Mouse (Mus musculus) right cerebral cortex, adult 18-20 months (tissue): ENCODE results near the gene Klrd1.
"Not testable (repeated sequence)": the region's sequence is repeated elsewhere in the genome, so short reads cannot be mapped to it uniquely, and the experiment has no call there.

Experiments
- DNase-seq: peaks from one replicate; pipeline ENCODE4 v3.0.0; 2022; ENCODE audit warnings: mixed read lengths

Klrd1 gene

GRCm38 (mm10) chr6:129591508-129591907 lies at the start of gene Klrd1:
Klrd1 (plus strand) TSS chr6:129591782.
- DNase-seq: no peak

- no peak for DNase-seq
Observed at GRCm38 (mm10) chr6:129541931-129542330, 49.7 kb upstream of the Klrd1 start.

- DNase-seq: no peak
Observed at GRCm38 (mm10) chr6:129542540-129542939, 49.0 kb upstream of the Klrd1 start.

- peak; percentile 78 for DNase-seq
Observed at GRCm38 (mm10) chr6:129543709-129544606, 47.6 kb upstream of the Klrd1 start.

- no peak for DNase-seq
Observed at GRCm38 (mm10) chr6:129547277-129547676, 44.3 kb upstream of the Klrd1 start.

GRCm38 (mm10) chr6:129548009-129548408 lies 43.6 kb upstream of the Klrd1 start:
- DNase-seq: no peak

- no peak for DNase-seq
Observed at GRCm38 (mm10) chr6:129557298-129558023, 34.1 kb upstream of the Klrd1 start.

- DNase-seq: peak; percentile 58
Observed at GRCm38 (mm10) chr6:129558946-129559640, 32.5 kb upstream of the Klrd1 start.

- no peak for DNase-seq
Observed at GRCm38 (mm10) chr6:129559641-129560027, 31.9 kb upstream of the Klrd1 start.

- no peak for DNase-seq
Observed at GRCm38 (mm10) chr6:129565257-129565656, 26.3 kb upstream of the Klrd1 start.

GRCm38 (mm10) chr6:129575315-129575714 lies 16.3 kb upstream of the Klrd1 start:
- DNase-seq: no peak

- no peak for DNase-seq
Observed at GRCm38 (mm10) chr6:129577605-129578004, 14.0 kb upstream of the Klrd1 start, which contains the start of gene Klre1. Klre1 (plus strand) TSS chr6:129577905.

- no peak for DNase-seq
Observed at GRCm38 (mm10) chr6:129581274-129581673, 10.3 kb upstream of the Klrd1 start.

- DNase-seq: no peak
Observed at GRCm38 (mm10) chr6:129581896-129582295, 9.7 kb upstream of the Klrd1 start.

GRCm38 (mm10) chr6:129583014-129583413 lies 8.6 kb upstream of the Klrd1 start:
- no peak for DNase-seq

- DNase-seq: no peak
Observed at GRCm38 (mm10) chr6:129608372-129608771, 16.8 kb downstream of the Klrd1 start.

- no peak for DNase-seq
Observed at GRCm38 (mm10) chr6:129623735-129624134, 32.2 kb downstream of the Klrd1 start, which contains the start of gene Klrk1. Klrk1 (minus strand) TSS chr6:129623864.

GRCm38 (mm10) chr6:129631046-129631445 lies 39.5 kb downstream of the Klrd1 start:
- DNase-seq: not testable (repeated sequence)

- not testable (repeated sequence) for DNase-seq
Observed at GRCm38 (mm10) chr6:129643237-129643636, 51.7 kb downstream of the Klrd1 start, which contains the start of gene Klrc3. Klrc3 (minus strand) TSS chr6:129643337.

- not testable (repeated sequence) for DNase-seq
Observed at GRCm38 (mm10) chr6:129644054-129644453, 52.5 kb downstream of the Klrd1 start.
